Mouse (Mus musculus) kidney, postnatal 14 days (tissue): ENCODE measurements around the gene Foxm1.
"Not testable (repeated sequence)": the region's sequence is repeated elsewhere in the genome, so short reads cannot be mapped to it uniquely, and the experiment has no call there.

ENCODE experiments used
- DNase-seq: peaks from one replicate; pipeline ENCODE4 v3.0.0; 2022; ENCODE audit warnings: mixed read lengths

Gene Foxm1

GRCm38 (mm10) chr6:128376371-128377085 is 13.8 kb downstream of the Foxm1 start:
- no peak for DNase-seq

DNA sequence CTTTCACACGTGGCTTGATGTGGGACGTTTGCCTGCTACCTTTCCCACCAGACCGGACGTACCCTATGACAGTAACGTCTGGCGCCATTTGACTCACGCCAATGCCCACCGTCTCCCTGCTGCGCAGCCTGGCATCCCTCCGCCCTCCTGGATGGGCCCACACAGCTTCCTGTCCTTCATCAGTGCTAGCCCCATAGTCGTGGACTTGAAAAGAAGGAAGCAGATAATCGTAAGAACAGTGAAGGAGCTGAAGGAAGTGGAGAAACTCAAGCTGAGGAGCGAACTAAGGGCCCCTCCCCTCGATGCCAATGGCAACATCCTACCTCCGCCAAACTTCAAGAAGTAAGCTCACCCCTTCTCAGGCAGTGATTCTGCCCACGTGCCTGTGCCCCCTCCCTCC is 16.9 kb downstream of the Foxm1 start:
- no peak for DNase-seq

- not testable (repeated sequence) for DNase-seq
Measured at GRCm38 (mm10) chr6:128380594-128381167, 17.9 kb downstream of the Foxm1 start.

DNA sequence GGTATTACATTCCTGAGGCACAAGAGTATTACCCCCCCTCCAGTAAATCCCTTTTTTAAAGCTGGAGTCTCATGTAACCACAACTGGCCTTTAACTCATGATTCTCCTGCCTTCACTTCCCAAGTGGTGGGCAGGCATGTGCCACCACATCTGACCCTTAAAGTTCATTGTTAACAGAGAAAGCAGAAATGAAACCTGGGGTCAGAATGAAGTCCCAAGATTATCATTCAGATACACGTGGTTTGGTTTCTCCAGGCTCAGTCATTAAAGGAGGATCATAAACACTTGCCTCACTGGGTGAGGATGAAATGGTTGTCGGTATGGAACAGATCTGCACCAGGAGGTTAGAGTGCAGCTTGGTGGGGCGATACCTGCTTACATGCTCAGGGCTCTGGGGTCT is 18.5 kb downstream of the Foxm1 start:
- DNase-seq: no peak

DNA sequence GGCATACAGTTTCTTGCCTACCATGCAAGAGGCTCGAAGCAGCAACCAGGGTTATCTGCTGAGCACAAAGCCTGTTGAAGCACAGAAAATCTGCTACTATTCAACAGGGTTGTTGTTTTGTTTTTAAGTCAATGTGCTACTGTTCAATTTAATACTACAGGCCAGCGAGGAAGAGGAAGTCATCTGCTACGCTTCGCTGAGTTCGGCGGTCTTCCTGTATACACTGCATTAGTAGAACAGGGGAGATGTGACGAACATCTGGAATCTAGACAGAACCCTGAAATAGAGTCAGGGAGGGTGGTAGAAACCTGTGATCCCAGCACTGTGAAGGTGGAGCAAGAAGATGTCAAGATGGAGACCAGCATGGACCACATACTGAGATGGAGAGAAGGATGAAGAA is 21.0 kb downstream of the Foxm1 start:
- DNase-seq: no peak

- no peak for DNase-seq
Measured at GRCm38 (mm10) chr6:128385026-128385425, 22.3 kb downstream of the Foxm1 start.

GRCm38 (mm10) chr6:128389185-128389584 is 26.4 kb downstream of the Foxm1 start:
- no peak for DNase-seq

- DNase-seq: no peak
Measured at GRCm38 (mm10) chr6:128390683-128391082, 27.9 kb downstream of the Foxm1 start.

DNA sequence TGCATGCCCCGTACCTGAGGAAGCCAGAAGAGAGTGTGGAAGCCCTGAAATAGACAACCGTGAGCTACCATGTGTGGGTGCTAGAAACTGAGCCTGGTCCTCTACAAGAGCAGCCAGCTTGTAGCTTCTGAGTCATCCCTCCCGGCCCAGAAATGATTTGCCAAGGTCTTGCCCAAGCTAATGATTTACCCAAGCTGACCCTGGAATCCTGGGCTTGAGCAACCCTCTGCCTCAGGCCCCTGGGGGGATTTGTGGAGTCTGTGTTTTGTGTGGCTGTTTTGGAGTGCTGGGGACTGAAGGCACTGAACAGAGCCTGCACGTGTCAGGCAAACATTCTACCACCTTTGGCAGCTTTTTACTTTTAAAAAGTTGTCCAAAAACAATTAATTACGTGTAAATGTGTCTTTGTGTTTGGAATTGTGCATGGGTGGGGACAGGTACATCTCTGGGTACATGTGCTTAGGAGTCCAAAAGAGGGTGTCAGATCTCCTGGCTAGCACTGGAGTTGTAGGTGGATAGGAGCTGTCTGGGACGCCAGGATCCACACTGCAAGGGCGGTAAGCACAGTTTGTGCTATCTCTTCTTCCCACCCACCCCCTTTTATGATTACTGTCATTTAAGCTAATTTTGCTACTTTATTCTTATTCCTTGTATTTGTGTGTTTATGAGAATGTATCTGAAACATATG is 35.0 kb downstream of the Foxm1 start:
- peak; percentile 78 for DNase-seq

GRCm38 (mm10) chr6:128398996-128399395 is 36.2 kb downstream of the Foxm1 start, which contains the start of gene Nrip2:
Nrip2 (plus strand) TSS chr6:128399296.
- no peak for DNase-seq

DNA sequence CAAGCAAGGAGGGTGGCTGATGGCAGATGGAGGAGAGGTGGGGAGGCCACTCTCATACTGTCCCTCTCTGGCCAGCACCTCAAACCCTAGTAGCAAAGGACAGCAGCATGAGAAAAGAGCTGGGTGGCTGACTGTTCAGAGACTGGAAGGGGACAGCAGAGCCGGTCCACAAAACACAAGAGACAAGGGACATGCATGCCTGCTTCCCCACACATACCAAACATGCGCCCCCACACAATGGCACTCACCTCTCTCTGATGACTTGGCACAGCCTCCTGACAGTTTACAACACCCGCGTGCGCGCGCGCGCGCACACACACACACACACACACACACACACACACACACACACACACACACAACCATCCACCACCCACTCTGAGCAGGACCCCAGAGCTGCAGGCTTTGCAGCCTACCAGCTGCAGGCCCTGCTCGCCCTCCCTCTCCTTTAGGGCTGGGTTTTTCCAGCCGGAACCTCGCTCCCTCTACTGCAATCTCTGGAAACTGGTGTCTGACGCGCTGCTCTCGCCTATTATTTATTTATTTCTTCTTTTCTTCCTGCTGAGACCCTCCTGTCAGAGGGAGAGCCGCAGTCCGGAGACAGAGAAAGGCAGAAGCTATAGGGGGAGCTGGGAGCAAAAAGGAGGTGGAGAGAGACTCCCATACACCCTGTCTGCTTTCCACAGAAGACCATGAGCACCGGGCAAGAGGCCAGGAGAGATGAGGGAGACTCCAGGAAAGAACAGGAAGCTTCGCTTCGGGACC is 36.8 kb downstream of the Foxm1 start:
- peak; percentile 52 for DNase-seq

- DNase-seq: no peak
Measured at GRCm38 (mm10) chr6:128404708-128405107, 41.9 kb downstream of the Foxm1 start.

GRCm38 (mm10) chr6:128408544-128409125 is 45.9 kb downstream of the Foxm1 start:
- peak; percentile 17 for DNase-seq

DNA sequence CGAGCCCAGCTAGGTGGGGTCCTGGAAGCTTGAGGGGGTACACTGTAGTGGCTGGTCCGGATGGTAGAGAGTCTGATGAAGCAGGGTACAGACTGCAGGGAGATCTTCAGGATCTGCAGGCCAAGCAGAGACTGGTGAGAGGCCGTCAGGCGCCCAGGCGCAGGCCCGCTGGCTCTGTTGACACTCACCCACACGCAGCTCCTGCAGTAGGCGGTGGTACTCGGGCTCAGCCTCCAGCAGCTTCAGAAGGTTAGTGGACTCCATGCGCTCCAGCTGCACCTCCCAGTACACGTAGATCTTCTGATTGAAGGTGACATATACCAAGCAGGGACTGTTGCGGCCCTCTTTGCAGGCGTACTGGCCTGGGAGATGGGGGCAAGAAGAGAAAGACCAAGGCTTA is 47.5 kb downstream of the Foxm1 start:
- no peak for DNase-seq

DNA sequence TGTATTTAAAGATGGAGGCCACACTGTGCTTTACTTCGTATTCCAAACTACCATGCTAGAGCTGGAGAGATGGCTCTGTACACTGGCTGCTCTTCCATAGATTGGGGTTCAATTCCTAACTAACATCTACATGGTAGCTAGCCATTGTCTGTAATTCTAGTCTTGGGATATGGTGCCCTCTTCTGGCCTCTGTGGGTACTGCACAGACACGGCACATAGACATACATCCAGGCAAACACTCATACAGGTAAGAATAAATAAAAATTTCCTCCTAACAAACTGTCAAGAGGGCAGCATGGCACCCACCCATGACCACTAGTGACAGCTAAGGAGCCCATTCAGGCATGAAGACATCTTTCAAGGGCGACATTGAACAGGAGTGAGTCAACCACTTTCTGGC is 48.3 kb downstream of the Foxm1 start:
- DNase-seq: peak; percentile 83

- no peak for DNase-seq
Measured at GRCm38 (mm10) chr6:128416169-128416568, 53.4 kb downstream of the Foxm1 start.

DNA sequence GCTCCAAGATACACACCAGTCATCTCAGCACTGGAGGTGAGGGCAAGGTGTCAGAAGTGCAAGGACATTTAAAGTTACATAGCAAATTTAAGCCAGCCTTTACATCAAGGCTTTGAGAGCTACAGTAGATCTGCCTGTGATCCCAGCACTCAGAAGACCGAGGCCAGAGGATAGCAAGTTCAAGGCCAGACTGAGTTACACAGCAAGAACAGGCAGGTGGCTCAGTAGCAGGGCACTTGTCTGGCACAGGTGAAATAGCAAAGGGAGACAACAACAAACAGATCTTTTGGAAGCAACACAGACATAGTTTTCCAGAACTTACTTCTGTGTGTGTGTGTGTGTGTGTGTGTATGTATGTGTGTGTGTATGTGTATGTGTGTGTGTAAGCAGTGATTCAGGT is 55.3 kb downstream of the Foxm1 start:
- DNase-seq: no peak

DNA sequence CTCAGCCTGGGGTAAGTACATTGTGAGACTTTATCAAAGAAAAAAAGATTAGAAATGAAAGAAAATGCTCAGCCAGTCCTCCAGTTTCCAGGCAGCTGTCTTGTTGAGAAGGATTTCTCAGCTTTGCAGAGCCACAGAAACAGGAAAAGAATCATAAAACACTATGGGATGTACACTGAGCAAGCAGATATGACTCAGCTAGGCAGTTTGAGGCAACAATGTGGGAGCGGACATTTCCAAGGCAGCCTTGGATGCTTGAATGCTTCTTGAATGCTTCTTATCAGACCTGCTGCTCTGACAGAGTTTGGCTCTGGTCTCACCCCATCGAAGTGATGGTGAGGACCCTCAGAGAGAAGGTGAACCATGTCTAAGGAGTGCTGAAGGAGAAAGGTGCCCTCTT is 58.3 kb downstream of the Foxm1 start:
- peak; percentile 20 for DNase-seq

GRCm38 (mm10) chr6:128421480-128421879 is 58.7 kb downstream of the Foxm1 start:
- no peak for DNase-seq

- no peak for DNase-seq
Measured at GRCm38 (mm10) chr6:128423496-128424268, 60.9 kb downstream of the Foxm1 start.

DNA sequence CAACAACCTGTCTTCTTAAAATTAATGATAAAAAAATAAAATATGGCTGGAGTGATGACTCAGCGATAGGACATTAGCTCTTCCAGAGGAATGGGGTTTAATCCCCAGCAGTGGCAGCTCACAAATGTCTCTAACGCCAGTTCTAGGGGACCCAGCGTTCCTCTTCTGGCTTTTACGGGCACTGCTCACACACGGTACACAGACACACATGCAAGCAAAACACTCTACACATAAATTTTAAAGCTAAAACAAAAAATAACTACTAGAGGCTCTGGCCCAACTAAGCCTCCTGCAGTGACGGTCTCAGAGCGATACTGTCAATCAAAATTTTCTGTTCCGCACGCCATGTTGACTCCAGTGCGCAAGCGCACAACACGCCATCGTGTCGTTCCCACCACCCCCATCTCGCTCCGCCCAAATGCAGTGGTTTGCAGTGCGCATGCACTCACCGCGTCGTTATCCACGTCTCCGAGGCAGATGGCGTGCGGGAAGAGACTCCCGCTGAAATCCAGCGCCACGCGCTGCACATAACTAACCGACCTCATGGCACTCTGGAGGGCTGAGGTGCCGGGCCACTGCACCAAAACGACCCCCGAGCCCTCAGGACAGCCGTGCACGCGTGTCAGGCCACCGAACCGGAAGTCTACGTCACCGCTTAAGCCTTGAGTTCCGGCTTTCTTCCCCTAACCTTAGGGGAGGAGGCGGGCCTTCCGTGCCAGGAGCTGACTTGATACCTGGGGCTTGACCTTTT is 61.7 kb downstream of the Foxm1 start, which contains the start of gene Itfg2:
TSS of gene Itfg2 (minus strand) at position 663 of the 751 bp plus-strand sequence.
- peak; percentile 97 for DNase-seq
